Mouse (Mus musculus) CH12.LX (cell line): ENCODE measurements around the gene Ndp.

Source experiments
- CTCF ChIP-seq, 2 experiments: IDR thresholded peaks in 1 of 2; conservative IDR thresholded peaks in 1 of 2; 2 replicates each; pipeline ENCODE4 v1.5.1; 2011 to 2012; ENCODE audit warnings: low read depth in 2 of 2, low read length in 2 of 2, improper control_type of control experiment in 1 of 2, inconsistent platforms in 1 of 2, mild to moderate bottlenecking in 1 of 2, moderate library complexity in 1 of 2
- HCFC1 ChIP-seq: IDR thresholded peaks from 2 replicates; pipeline ENCODE4 v1.6.1; 2012; ENCODE audit warnings: low read depth, mild to moderate bottlenecking, inconsistent platforms, low read length, improper control_type of control experiment
- MAFK ChIP-seq: IDR thresholded peaks from 2 replicates; pipeline ENCODE4 v1.6.1; 2011; ENCODE audit warnings: low read length, improper control_type of control experiment; ENCODE audit not compliant: insufficient replicate concordance

GRCm38 (mm10) chrX:16913118-16913517 is 1.5 kb upstream of the Ndp start:
- TF ChIP-seq HCFC1 (no peak), MAFK (no peak), CTCF (conservative IDR thresholded peaks at IDR 0.05 in 1 of 2, IDR thresholded peaks at IDR 0.05 in 1 of 2; ENCODE audit: low read depth in 2 of 2, low read length in 2 of 2) (no peak)
